Mouse (Mus musculus): Measurements from ENCODE around the gene Ccdc40.
"Not testable (repeated sequence)": the region's sequence is repeated elsewhere in the genome, so short reads cannot be mapped to it uniquely, and the experiment has no call there.

The Ccdc40 gene

GRCm38 (mm10) chr11:119285791-119286527 is 57.6 kb downstream of the Ccdc40 start:
- DNase-seq (ENCODE audit: low spot score), result no peak

GRCm38 (mm10) chr11:119287207-119287992 is 59.0 kb downstream of the Ccdc40 start:
- no peak for DNase-seq (ENCODE audit: low spot score)

GRCm38 (mm10) chr11:119292861-119293260 is 64.5 kb downstream of the Ccdc40 start:
- DNase-seq (ENCODE audit: low spot score), result not testable (repeated sequence)

GRCm38 (mm10) chr11:119297996-119298395 is 69.6 kb downstream of the Ccdc40 start:
- no peak for DNase-seq (ENCODE audit: low spot score)

GRCm38 (mm10) chr11:119298917-119299316 is 70.5 kb downstream of the Ccdc40 start:
- no peak for DNase-seq (ENCODE audit: low spot score)

GRCm38 (mm10) chr11:119299391-119300245 is 71.2 kb downstream of the Ccdc40 start, which contains the start of gene Eif4a3:
TSS of gene Eif4a3 (minus strand) at chr11:119300089.
- peak; percentile 98 for DNase-seq (ENCODE audit: low spot score)

GRCm38 (mm10) chr11:119300246-119300935 is 72.0 kb downstream of the Ccdc40 start:
- no peak for DNase-seq (ENCODE audit: low spot score)

- DNase-seq (ENCODE audit: low spot score), result peak; percentile 3
Observed at GRCm38 (mm10) chr11:119300986-119301385, 72.6 kb downstream of the Ccdc40 start.

- DNase-seq (ENCODE audit: low spot score), result peak; percentile 82
Observed at GRCm38 (mm10) chr11:119304904-119305712, 76.7 kb downstream of the Ccdc40 start.

GRCm38 (mm10) chr11:119306762-119307657 is 78.6 kb downstream of the Ccdc40 start:
- no peak for DNase-seq (ENCODE audit: low spot score)

GRCm38 (mm10) chr11:119307658-119307867 is 79.2 kb downstream of the Ccdc40 start, which contains the start of gene Card14:
TSS of gene Card14 (plus strand) at chr11:119307768.
- DNase-seq (ENCODE audit: low spot score), result no peak

- DNase-seq (ENCODE audit: low spot score), result peak; percentile 10
Observed at GRCm38 (mm10) chr11:119307916-119308315, 79.5 kb downstream of the Ccdc40 start.

GRCm38 (mm10) chr11:119310621-119311020 is 82.2 kb downstream of the Ccdc40 start:
- no peak for DNase-seq (ENCODE audit: low spot score)

GRCm38 (mm10) chr11:119314252-119314936 is 86.0 kb downstream of the Ccdc40 start:
- no peak for DNase-seq (ENCODE audit: low spot score)
